Mouse (Mus musculus): ENCODE results near the gene Map2k5. TPM values are rescaled to one million over a fixed set of nuclear protein-coding genes. Genes with fewer than 3 reads are reported as not detected.

Gene Map2k5
- 18.5 and 20.6 TPM in 2 replicates for polyA plus RNA-seq (2015; fragmentation: Nextera tagmentation; extraction: Ambion mirVana)

- peak; percentile 92 for ATAC-seq (ENCODE audit: insufficient read depth, low FRiP score)
- under 1% methylated on average over 48 of the region's 58 CpGs for WGBS
- Histone ChIP-seq H3K9me3 (replicated peaks; ENCODE audit: control insufficient read depth, low read length) (no peaks in the 10 kb centered on the region), H3K27me3 (ENCODE audit: control insufficient read depth, insufficient read depth, low read length) (no peaks in the 10 kb centered on the region), H3K4me3 (replicated peaks; ENCODE audit: low read length) (peak within 1 kb of the TSS; percentile 87), H3K9ac (ENCODE audit: low read length) (peak within 1 kb of the TSS; percentile 95), H3K27ac (ENCODE audit: low read length) (peak within 1 kb of the TSS; percentile 83), H3K4me1 (ENCODE audit: control insufficient read depth, insufficient read depth, low read length) (peaks cover 10% of the 10 kb centered on the region), H3K36me3 (ENCODE audit: control insufficient read depth, insufficient read depth, low read length) (no peaks in the 10 kb centered on the region), H3K4me2 (ENCODE audit: low read depth, low read length) (peak within 1 kb of the TSS; percentile 77)
Observed at GRCm38 (mm10) chr9:63377270-63378142, at the start of gene Map2k5. Gene Map2k5, minus strand, starts transcription at chr9:63377902.

GRCm38 (mm10) chr9:63421096-63421736, 43.5 kb upstream of the Map2k5 start:
- no peak overlapping the region for H3K9ac ChIP-seq (ENCODE audit: low read length)
- no peak overlapping the region for H3K4me2 ChIP-seq (ENCODE audit: low read depth, low read length)
- no peaks in the 10 kb centered on the region for H3K36me3 ChIP-seq (ENCODE audit: control insufficient read depth, insufficient read depth, low read length)
- H3K4me1 ChIP-seq (ENCODE audit: control insufficient read depth, insufficient read depth, low read length) = no peaks in the 10 kb centered on the region
- no peak overlapping the region for H3K4me3 ChIP-seq (replicated peaks; ENCODE audit: low read length)
- 42% methylated on average over 9 of the region's 9 CpGs for WGBS
- no peaks in the 10 kb centered on the region for H3K9me3 ChIP-seq (replicated peaks; ENCODE audit: control insufficient read depth, low read length)
- no peaks in the 10 kb centered on the region for H3K27me3 ChIP-seq (ENCODE audit: control insufficient read depth, insufficient read depth, low read length)
- no peak for ATAC-seq (ENCODE audit: insufficient read depth, low FRiP score)
- no peak overlapping the region for H3K27ac ChIP-seq (ENCODE audit: low read length)

DNA sequence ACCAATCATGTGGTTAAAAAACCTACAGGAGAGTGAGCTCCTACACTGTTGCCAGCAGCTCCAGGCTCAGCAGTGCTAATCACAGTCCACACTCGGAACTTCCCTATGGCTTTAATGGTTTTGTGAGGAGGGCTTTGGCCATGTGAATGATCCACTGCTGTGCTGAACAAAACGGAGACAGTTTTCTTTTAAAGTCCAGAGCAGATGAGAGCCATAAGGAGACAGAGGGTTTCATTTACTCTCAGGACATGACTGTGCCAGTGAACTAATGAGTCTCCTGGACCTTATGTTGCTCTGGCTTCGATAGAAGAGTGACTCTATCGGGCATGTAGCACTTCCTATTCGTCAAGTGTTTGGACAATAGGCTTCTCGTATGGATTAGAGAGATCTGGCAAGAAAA, 42.7 kb upstream of the Map2k5 start:
- WGBS = 43% methylated on average over 6 of the region's 6 CpGs
- Histone ChIP-seq H3K36me3 (ENCODE audit: control insufficient read depth, insufficient read depth, low read length) (no peaks in the 10 kb centered on the region), H3K4me2 (ENCODE audit: low read depth, low read length) (no peak overlapping the region), H3K27me3 (ENCODE audit: control insufficient read depth, insufficient read depth, low read length) (no peaks in the 10 kb centered on the region), H3K9me3 (replicated peaks; ENCODE audit: control insufficient read depth, low read length) (no peaks in the 10 kb centered on the region), H3K4me1 (ENCODE audit: control insufficient read depth, insufficient read depth, low read length) (no peaks in the 10 kb centered on the region), H3K27ac (ENCODE audit: low read length) (no peak overlapping the region), H3K4me3 (replicated peaks; ENCODE audit: low read length) (no peak overlapping the region), H3K9ac (ENCODE audit: low read length) (no peak overlapping the region)
- ATAC-seq (ENCODE audit: insufficient read depth, low FRiP score) = no peak

- Histone ChIP-seq H3K9me3 (replicated peaks; ENCODE audit: control insufficient read depth, low read length) (no peaks in the 10 kb centered on the region), H3K4me1 (ENCODE audit: control insufficient read depth, insufficient read depth, low read length) (peaks cover 5% of the 10 kb centered on the region), H3K9ac (ENCODE audit: low read length) (no peak overlapping the region), H3K27ac (ENCODE audit: low read length) (no peak overlapping the region), H3K27me3 (ENCODE audit: control insufficient read depth, insufficient read depth, low read length) (no peaks in the 10 kb centered on the region), H3K4me2 (ENCODE audit: low read depth, low read length) (no peak overlapping the region), H3K4me3 (replicated peaks; ENCODE audit: low read length) (no peak overlapping the region), H3K36me3 (ENCODE audit: control insufficient read depth, insufficient read depth, low read length) (no peaks in the 10 kb centered on the region)
- no peak for ATAC-seq (ENCODE audit: insufficient read depth, low FRiP score)
- WGBS = 81% methylated on average over 1 of the region's 1 CpGs
Observed at GRCm38 (mm10) chr9:63400176-63400575, 22.5 kb upstream of the Map2k5 start.

DNA sequence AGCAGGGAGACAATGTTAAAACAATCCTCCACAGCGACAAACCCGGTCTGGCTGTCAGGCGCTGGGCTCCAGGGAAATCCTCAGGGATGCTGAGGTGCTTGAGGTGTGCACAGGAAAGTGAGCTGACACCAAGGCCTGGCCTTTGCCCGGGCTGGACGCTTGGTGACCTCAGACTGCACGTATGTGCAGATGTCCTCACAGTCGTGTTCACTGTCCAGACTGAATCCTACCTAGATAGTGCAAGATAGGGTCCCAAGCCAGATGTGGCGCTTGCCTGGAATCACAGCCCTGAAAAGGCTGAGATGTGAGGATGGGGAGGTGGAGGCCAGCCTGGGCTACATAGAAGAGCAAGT, 21.7 kb upstream of the Map2k5 start:
- Histone ChIP-seq H3K4me1 (ENCODE audit: control insufficient read depth, insufficient read depth, low read length) (peaks cover 5% of the 10 kb centered on the region), H3K4me2 (ENCODE audit: low read depth, low read length) (peak overlapping the region; percentile 84), H3K27ac (ENCODE audit: low read length) (peak overlapping the region; percentile 60; the same call in 1 of the 2 replicates), H3K9ac (ENCODE audit: low read length) (peak overlapping the region; percentile 88), H3K9me3 (replicated peaks; ENCODE audit: control insufficient read depth, low read length) (no peaks in the 10 kb centered on the region), H3K27me3 (ENCODE audit: control insufficient read depth, insufficient read depth, low read length) (no peaks in the 10 kb centered on the region), H3K36me3 (ENCODE audit: control insufficient read depth, insufficient read depth, low read length) (no peaks in the 10 kb centered on the region), H3K4me3 (replicated peaks; ENCODE audit: low read length) (peak overlapping the region; percentile 76)
- no peak; the same call in 1 of the 2 replicates for ATAC-seq (ENCODE audit: insufficient read depth, low FRiP score)
- 3% methylated on average over 8 of the region's 8 CpGs for WGBS

GRCm38 (mm10) chr9:63398611-63399462, 21.1 kb upstream of the Map2k5 start, which contains the start of gene 2300009A05Rik:
Gene 2300009A05Rik, minus strand, starts transcription at chr9:63399246.
- H3K4me2 ChIP-seq (ENCODE audit: low read depth, low read length) = peak within 1 kb of the TSS; percentile 84
- H3K9me3 ChIP-seq (replicated peaks; ENCODE audit: control insufficient read depth, low read length) = no peaks in the 10 kb centered on the region
- WGBS = under 1% methylated on average over 74 of the region's 74 CpGs
- peak within 1 kb of the TSS; percentile 90 for H3K27ac ChIP-seq (ENCODE audit: low read length)
- no peaks in the 10 kb centered on the region for H3K36me3 ChIP-seq (ENCODE audit: control insufficient read depth, insufficient read depth, low read length)
- peak within 1 kb of the TSS; percentile 88 for H3K9ac ChIP-seq (ENCODE audit: low read length)
- H3K4me1 ChIP-seq (ENCODE audit: control insufficient read depth, insufficient read depth, low read length) = peaks cover 5% of the 10 kb centered on the region
- peak within 1 kb of the TSS; percentile 76 for H3K4me3 ChIP-seq (replicated peaks; ENCODE audit: low read length)
- H3K27me3 ChIP-seq (ENCODE audit: control insufficient read depth, insufficient read depth, low read length) = no peaks in the 10 kb centered on the region
- peak; percentile 98 for ATAC-seq (ENCODE audit: insufficient read depth, low FRiP score)

DNA sequence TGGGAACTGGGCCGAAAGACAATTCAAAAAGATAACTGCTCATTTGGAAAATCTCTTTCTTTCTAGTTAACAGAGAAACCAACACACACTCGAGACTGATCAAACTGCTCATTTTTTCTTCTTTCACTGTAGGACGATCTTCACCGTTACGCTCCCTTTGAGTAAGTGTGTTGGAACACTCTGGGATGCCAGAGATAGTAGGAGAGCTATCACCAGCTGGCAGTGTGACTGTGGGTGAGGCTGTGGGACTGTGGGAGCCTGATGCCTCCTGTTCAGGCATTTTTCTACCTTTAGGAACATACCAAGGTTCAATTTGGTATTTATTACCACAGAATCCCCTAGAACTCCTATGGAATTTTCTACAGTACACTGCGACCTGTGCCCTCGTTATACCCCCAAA, 17.9 kb upstream of the Map2k5 start:
- 84% methylated on average over 7 of the region's 7 CpGs for WGBS
- no peak overlapping the region for H3K4me3 ChIP-seq (replicated peaks; ENCODE audit: low read length)
- peaks cover 5% of the 10 kb centered on the region for H3K4me1 ChIP-seq (ENCODE audit: control insufficient read depth, insufficient read depth, low read length)
- no peak for ATAC-seq (ENCODE audit: insufficient read depth, low FRiP score)
- no peak overlapping the region for H3K9ac ChIP-seq (ENCODE audit: low read length)
- no peaks in the 10 kb centered on the region for H3K27me3 ChIP-seq (ENCODE audit: control insufficient read depth, insufficient read depth, low read length)
- no peak overlapping the region for H3K27ac ChIP-seq (ENCODE audit: low read length)
- no peaks in the 10 kb centered on the region for H3K36me3 ChIP-seq (ENCODE audit: control insufficient read depth, insufficient read depth, low read length)
- no peaks in the 10 kb centered on the region for H3K9me3 ChIP-seq (replicated peaks; ENCODE audit: control insufficient read depth, low read length)
- H3K4me2 ChIP-seq (ENCODE audit: low read depth, low read length) = no peak overlapping the region

DNA sequence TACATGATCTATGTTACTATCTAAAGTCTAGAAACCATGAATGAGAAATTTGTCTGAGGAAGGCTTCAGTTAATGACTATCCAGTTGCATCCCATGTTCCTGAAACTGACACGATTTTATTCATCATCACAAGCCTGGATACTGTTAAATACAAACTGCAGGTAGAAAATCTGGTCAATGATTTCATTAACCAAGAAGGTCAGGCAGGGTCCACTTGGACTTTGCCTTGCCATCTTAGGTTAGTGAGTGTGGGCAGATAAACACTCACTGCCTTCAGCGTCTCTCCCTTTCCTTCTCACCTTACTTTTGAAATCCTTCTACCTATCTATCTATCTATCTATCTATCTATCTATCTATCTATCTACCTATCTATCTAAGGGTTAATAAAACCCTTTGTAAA, 13.6 kb upstream of the Map2k5 start:
- H3K4me3 ChIP-seq (replicated peaks; ENCODE audit: low read length) = no peak overlapping the region
- H3K4me1 ChIP-seq (ENCODE audit: control insufficient read depth, insufficient read depth, low read length) = no peaks in the 10 kb centered on the region; the same call in 1 of the 2 replicates
- no peaks in the 10 kb centered on the region for H3K27me3 ChIP-seq (ENCODE audit: control insufficient read depth, insufficient read depth, low read length)
- no peak overlapping the region for H3K27ac ChIP-seq (ENCODE audit: low read length)
- H3K9me3 ChIP-seq (replicated peaks; ENCODE audit: control insufficient read depth, low read length) = no peaks in the 10 kb centered on the region
- no peak overlapping the region for H3K9ac ChIP-seq (ENCODE audit: low read length)
- no peak for ATAC-seq (ENCODE audit: insufficient read depth, low FRiP score)
- H3K36me3 ChIP-seq (ENCODE audit: control insufficient read depth, insufficient read depth, low read length) = no peaks in the 10 kb centered on the region
- H3K4me2 ChIP-seq (ENCODE audit: low read depth, low read length) = no peak overlapping the region
- 59% methylated on average over 2 of the region's 2 CpGs for WGBS

Data from stomach, embryonic 16.5 days (tissue).